Mouse (Mus musculus) kidney, adult 8-10 months (tissue): Measurements from ENCODE around the gene Crebzf.

ENCODE experiments used
- DNase-seq, 2 experiments: peaks; one replicate each; pipeline ENCODE4 v3.0.0; 2022

The Crebzf gene

GRCm38 (mm10) chr7:90442518-90443080, at the start of gene Crebzf:
Gene Crebzf (plus strand): TSS chr7:90442729.
- peak; percentile 97 to 98 for DNase-seq

DNA sequence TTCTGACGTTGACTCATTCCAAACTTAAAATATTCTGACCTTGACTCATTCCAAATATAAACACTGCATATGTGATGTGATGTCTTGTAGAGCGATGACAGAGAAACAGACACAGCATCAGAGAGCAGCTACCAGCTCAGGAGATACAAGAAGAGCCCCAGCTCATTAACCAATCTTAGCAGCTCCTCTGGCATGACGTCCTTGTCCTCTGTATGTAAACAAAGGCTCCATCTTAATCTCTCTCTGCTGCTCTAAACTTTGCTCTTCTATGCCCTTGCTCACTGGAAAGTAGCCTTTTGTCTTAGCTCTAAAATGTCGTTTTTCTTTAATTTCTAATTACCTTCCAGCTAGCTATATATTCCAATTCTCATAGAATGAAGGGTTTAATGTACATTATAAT, 47.5 kb upstream of the Crebzf start:
- DNase-seq = no peak

- DNase-seq = no peak
Measured at GRCm38 (mm10) chr7:90395928-90396327, 46.6 kb upstream of the Crebzf start.

DNA sequence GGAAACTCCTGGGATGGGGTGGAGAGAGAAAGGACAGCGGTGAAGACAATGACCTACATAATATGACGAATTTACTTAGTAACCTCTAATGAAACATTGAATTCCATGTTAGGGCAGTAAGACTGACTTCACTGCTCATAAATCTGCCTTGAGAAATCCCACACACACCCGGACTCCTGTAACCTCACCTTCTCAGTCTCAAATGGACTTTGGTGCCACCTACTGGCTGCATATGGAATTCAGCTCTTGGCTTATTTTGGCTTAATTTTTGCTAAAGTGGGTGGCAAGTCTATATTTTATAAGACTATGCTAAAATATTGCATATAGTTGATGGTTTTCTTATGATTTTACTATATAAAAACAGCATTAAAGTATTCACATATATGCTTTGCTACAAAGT, 32.6 kb upstream of the Crebzf start:
- peak; percentile 30 to 64 for DNase-seq

GRCm38 (mm10) chr7:90426020-90427001, 16.2 kb upstream of the Crebzf start, which contains the start of gene Ccdc89:
Gene Ccdc89 (plus strand): TSS chr7:90426577.
- peak; percentile 83 to 89 for DNase-seq

DNA sequence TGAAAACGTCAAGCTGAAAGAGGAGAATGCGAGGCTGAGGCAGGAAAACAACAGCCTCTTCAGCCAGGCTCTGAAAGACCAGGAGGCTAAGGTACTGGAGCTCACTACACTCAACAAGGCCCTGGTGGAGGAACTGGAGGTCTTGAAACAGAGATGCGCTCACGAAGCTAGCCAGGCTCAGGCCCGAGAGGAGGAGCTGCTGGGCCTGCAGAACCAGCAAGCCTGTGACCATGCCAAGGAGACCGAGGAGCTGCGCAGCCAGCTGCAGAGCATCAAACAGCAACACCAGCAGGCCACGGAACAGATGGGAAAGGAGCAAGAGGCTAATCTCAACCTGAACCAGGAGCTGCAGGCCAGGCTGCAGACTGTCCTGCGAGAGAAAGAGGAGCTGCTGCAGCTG, 15.5 kb upstream of the Crebzf start:
- DNase-seq = no peak

DNA sequence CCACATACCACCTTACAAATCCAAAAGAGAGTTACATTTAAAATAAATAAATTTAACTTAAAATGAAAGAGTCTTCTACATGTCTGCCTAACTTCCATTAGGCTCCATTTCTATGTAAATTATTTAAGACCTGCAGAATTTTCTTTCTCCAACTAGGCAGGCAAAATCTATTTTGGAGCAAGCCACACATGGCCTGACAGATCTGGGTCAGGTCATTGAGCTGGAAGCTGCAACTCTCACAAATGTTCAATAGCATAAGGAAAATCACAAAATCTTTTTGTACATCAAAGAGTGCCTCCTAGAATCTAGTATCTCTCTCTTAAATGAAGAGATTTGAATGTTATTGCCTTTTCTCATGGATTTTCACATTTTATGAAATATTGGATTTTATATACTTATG, 10.3 kb upstream of the Crebzf start:
- DNase-seq = no peak

- no peak for DNase-seq
Measured at GRCm38 (mm10) chr7:90440044-90440443, 2.5 kb upstream of the Crebzf start.

GRCm38 (mm10) chr7:90442070-90442469, 459 bp upstream of the Crebzf start:
- DNase-seq = peak in 1 of 2 experiments; percentile 15

- DNase-seq = peak; percentile 58 to 61
Measured at GRCm38 (mm10) chr7:90443101-90444091, 867 bp downstream of the Crebzf start.

DNA sequence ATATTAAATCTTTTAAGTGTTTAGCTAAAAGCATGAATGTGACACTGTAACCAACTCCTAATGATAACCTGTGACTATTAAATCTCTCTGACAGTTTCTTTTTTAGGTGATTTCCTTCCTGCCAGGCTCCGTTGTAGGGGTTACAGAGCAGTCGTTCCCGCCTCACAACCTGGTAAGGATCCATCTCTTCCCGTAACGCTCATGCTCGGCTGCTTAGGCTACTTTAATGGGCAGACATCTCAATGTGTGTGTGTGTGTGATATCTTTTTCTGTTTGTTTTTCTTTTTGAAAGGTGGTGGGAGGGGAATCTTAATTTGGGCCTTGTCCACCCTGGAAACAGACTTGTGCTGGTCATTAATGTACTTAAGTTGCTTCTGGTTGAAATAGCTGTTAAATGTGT, 1.7 kb downstream of the Crebzf start:
- no peak for DNase-seq

GRCm38 (mm10) chr7:90456149-90456844, 13.8 kb downstream of the Crebzf start:
- no peak for DNase-seq

GRCm38 (mm10) chr7:90456845-90457468, 14.4 kb downstream of the Crebzf start, which contains the start of gene Tmem126a:
Gene Tmem126a (minus strand): TSS chr7:90457229.
- peak; percentile 86 to 89 for DNase-seq

- no peak for DNase-seq
Measured at GRCm38 (mm10) chr7:90457517-90457916, 15.0 kb downstream of the Crebzf start.

DNA sequence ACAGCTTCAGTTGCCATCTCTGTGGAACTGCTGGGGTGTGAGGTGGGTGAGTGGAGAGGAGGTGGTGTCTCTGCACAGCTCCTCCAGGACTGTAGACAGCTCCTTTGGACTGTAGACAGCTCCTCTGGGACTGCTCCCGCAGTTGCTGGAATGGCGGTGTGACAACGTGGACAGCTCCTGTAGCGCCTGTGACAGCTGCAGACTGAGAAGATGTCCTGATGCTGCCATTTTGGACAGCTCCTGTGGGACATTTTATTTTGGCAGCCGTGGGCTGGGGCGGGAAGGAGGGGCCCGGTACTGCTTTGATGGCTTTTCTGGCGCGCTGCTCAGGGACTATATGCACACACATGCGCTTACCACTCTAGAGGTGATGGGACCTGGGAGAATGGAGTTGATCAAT, 17.8 kb downstream of the Crebzf start:
- DNase-seq = no peak

- DNase-seq = peak; percentile 19 to 47
Measured at GRCm38 (mm10) chr7:90460930-90461329, 18.4 kb downstream of the Crebzf start.

DNA sequence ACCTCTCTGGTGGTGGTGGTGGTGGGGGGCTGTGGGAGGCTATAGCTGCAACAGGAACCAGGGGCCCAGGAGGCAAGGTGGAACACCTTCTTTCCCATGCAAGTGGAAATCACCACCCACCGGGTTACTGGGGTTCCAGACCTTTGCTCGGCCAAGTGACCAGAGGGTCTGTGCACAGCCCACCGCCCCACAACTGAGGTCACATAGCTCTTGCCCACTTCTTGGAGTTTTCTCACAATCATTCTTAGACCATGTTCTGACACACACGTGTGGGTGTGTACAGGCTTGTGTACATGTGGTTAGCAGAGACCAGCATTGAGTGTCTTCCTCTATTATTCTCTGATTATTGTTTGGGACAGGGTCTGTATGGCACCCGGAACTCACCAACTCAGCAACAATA, 18.9 kb downstream of the Crebzf start:
- no peak for DNase-seq

GRCm38 (mm10) chr7:90473511-90473910, 31.0 kb downstream of the Crebzf start:
- no peak for DNase-seq

GRCm38 (mm10) chr7:90475793-90476312, 33.3 kb downstream of the Crebzf start, which contains the start of gene Tmem126b:
Gene Tmem126b (minus strand): TSS chr7:90476001.
- peak; percentile 100 for DNase-seq

DNA sequence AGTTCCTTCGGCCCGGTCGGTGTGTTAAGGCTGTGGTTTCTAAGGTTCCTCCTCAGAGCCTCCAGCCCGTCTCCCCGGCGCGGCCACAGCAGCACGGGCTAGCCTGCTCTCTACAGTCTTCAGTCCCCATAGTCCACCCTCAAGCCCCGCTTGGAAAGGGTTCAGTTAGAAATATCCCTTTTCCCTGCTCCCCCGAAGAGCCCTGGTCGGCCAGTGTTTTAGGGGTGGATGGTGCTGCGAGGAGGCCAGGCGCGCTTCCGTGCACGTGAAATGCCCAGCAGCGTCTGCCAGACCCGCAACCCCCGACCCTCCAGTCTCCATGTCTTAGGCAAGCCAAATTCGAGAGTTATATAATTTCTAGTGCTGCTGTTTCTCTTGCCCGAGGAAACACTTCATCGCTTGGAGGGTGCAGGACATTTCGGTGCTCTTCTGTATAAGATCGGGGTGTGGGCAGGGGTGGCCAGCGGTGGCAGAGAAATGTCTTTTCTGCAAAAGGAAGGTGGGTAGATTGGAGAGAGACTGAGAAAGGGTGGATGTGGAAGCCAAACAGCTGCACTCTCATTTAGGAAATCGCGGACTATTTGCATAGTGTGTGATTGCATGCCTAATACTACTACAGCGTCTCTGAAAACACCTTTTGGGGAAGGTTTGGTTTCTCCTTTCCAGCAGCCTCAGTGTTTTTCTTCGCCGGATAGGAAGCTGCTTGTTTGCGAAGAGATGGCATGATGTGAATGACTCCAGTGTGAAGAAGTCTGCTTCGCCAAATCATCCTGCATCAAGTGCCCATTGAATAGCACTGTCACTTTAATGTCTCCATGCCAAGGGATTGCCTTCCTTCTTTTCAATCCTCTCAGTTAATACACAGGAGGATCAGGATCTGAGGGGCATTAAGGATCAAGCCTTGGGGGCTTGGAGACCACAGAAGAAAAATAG, 34.0 kb downstream of the Crebzf start, which contains the start of gene Dlg2:
Gene Dlg2 (plus strand): TSS at position 360 of the 933 bp plus-strand sequence.
- DNase-seq = peak in 1 of 2 experiments; percentile 48
